Mouse (Mus musculus) ovary, adult 2 months (tissue): Measurements from ENCODE around the gene Ncoa7. TPM values are rescaled to one million over a fixed set of nuclear protein-coding genes. Genes with fewer than 3 reads are reported as not detected.

ENCODE experiments used
- polyA plus RNA-seq: library from polyadenylated mRNA; depleted of rRNA; stranded (reverse); fragments of >200 nt; gene quantifications from 2 replicates; pipeline ENCODE4 v1.2.3, GENCODE M21; 2012; rRNA removed

Ncoa7 gene
- 9.7 and 11.6 TPM in 2 replicates for polyA plus RNA-seq

DNA sequence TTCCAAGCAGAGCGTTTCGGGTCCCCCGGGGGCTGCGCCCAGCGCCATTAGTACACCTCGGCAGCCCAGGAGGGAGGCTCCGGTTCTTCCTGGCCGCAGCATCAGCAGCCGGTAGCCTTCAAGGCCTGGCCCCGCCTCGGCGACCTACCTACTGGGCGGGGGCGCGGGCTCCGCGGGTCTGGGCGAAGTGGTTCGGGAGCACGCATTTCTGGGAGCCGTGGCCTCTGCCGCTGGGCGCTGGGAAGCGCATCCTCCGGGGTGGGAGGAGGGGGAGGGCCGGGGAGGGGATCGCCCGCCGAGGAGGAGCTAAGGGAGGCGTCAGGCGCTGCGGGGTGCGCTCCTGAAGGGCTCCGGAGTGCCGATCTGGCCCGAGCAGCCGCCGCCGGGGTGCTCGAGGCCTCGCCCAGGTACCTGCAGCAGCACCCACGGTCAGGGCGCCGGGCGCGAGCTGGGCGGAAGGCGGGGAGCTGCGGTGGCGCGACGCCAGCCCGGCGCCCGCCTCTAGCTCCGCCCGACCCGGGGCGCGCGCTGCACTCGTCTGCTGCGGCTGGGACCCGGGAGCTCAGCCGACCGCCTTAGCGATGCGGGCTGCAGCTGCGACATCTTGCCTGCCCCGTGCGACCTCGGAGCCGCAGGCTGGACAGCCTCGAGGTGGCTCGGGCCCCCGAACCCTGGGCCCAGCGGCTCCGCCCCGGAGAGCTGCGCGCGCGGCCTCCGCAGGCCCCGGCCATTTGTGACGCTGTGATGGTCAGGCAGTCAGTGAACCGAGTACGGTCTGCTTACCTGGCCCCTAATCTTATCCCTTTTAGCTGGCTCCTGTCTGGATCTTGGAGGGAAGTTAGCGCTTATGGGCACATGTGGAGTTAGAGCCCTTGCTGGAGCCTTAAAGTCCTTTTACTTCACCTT, at the start of gene Ncoa7:
Ncoa7 (minus strand) TSS at position 646 of the 906 bp plus-strand sequence.

DNA sequence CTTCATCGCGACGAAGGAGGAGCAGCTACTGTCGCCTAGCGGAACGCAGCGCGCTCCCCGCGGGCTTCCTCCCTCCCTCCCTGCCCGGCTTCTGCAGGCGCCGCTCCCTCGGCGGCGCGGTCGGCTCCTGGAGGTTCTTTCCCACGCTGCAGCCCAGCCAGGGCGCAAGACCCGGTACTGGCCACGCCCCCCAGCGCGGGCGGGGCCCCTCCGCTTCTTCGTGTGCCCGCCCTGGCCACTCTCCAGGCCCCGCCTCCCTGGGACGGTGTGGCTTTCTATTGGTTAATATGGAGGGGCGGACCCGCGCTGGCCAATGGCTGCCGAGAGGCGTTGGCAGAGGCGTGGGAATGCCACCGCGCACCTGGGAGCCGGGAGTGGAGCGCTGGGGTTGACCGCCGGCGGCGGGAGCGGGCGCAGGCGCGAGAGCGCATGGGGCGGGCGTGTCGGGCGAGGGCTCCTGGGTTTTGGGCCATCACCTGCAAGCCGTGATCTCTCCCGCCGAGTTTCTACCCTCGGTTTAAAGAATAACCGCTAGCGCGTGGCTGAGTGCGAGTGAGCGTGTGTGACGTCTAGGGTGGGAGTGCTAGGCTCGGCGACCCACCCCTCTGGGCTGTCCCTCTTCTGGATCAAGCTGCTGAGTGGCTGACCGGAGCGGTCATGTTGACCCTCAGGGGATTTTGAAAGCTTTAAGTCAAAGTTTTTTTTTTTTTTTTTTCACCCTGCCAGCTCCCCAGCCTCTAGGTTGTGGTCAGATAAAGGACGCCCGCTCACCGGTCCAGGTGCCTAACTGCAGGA, 39.7 kb upstream of the Ncoa7 start, which contains the start of gene Hey2:
Hey2 (minus strand) TSS at position 159 of the 795 bp plus-strand sequence.

DNA sequence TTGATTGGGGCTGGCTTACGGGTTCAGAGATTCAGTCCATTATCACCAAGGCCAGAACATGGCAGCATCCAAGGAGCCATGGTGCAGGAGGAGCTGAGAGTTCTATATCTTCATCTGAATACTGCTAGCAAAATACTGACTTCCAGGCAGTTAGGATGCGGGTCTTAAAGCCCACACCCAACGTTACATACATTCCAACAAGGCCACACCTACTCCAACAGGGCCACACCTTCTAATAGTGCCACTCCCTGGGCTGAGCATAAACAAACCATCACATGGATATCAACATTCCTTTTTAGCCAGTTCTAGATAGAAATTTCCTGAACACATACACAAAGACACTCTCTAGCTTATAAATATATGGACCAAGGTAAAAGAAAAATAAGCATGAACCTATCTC, 173.6 kb downstream of the Ncoa7 start, which contains the start of gene Hint3:
Hint3 (minus strand) TSS at position 120 of the 400 bp plus-strand sequence.

DNA sequence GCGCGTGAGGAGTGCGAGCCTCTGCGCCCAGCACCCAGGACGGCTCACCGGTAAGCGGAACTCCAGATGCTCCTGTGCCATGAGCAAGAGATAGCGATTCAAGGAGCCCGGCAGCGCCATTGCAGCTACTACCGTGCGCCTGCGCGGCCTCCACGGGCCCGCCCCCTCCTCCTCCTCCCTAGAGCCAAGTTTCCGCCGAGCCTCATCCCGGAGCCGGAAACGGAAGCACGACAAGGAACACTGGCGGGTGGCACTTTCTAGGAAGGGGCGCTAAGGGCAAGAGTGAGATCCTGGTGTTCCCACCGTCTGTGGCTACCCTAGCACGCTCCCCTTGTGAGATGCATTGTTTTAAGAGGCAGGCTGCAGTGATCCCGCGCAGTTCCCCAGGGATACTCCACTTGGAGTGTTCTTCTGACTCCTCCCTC, 202.6 kb downstream of the Ncoa7 start, which contains the start of gene Trmt11:
Trmt11 (minus strand) TSS at position 208 of the 425 bp plus-strand sequence.

Other genes starting within 250 kb of the Ncoa7 start
- gene Trmt11, start 202.6 kb downstream of the Ncoa7 start, polyA plus RNA-seq = 0.28 and 0.35 TPM in 2 replicates
- gene Hint3, start 173.7 kb downstream of the Ncoa7 start, polyA plus RNA-seq = 6.6 and 7.8 TPM in 2 replicates
- gene Hey2, start 39.5 kb upstream of the Ncoa7 start, polyA plus RNA-seq = 61.6 and 74.3 TPM in 2 replicates